Mouse (Mus musculus) testis, adult 10 weeks (tissue): Measurements from ENCODE around the gene Cdhr3. TPM values are rescaled to one million over a fixed set of nuclear protein-coding genes. Genes with fewer than 3 reads are reported as not detected.

Experiments used
- polyA plus RNA-seq: library from polyadenylated mRNA; stranded (reverse); fragments of 350-450 nt; fragmentation: Illumina TruSeq; extraction: RNeasy Lipid Tissue Mini Kit (QIAGEN cat#74804); gene quantifications from one replicate; pipeline ENCODE4 v1.2.3, GENCODE M21; 2014; ENCODE audit warnings: low read depth, low replicate concordance

Cdhr3 gene
- not detected for polyA plus RNA-seq

GRCm38 (mm10) chr12:33092775-33093174, at the start of gene Cdhr3:
Gene Cdhr3 (minus strand): TSS chr12:33092875.

Other genes with a start within 250 kb of the Cdhr3 start
- gene Sypl, start 139.0 kb downstream of the Cdhr3 start, polyA plus RNA-seq = 272 TPM
- gene Atxn7l1, start 54.8 kb upstream of the Cdhr3 start, polyA plus RNA-seq = 62.5 TPM